Mouse (Mus musculus) ES-Bruce4 (cell line): Measurements from ENCODE around the gene Fam198a. TPM values are rescaled to one million over a fixed set of nuclear protein-coding genes. Genes with fewer than 3 reads are reported as not detected.
A peak's percentile ranks its signal among the peaks of the same experiment; 100 is the strongest.

ENCODE experiments used
- H3K27ac ChIP-seq: 2 replicates; pipeline ENCODE4 v1.5.1; 2012; ENCODE audit warnings: low read length, inconsistent platforms; ENCODE audit not compliant: insufficient read depth
- H3K27me3 ChIP-seq: 2 replicates; pipeline ENCODE4 v1.6.1; 2012; ENCODE audit warnings: mild to moderate bottlenecking, low read length, inconsistent platforms; ENCODE audit not compliant: control insufficient read depth, poor library complexity, insufficient read depth, severe bottlenecking
- H3K36me3 ChIP-seq: 2 replicates; pipeline ENCODE4 v1.6.1; 2012; ENCODE audit warnings: inconsistent platforms, mild to moderate bottlenecking, low read length, moderate library complexity; ENCODE audit not compliant: control insufficient read depth, poor library complexity, insufficient read depth, severe bottlenecking
- H3K4me1 ChIP-seq: one replicate; pipeline ENCODE4 v1.8.1; 2011; ENCODE audit warnings: low read length; ENCODE audit not compliant: control insufficient read depth, insufficient read depth
- H3K4me3 ChIP-seq: 2 replicates; pipeline ENCODE4 v1.5.1; 2011; ENCODE audit warnings: low read depth, mild to moderate bottlenecking, low read length
- H3K9ac ChIP-seq: 2 replicates; pipeline ENCODE4 v1.6.1; 2012; ENCODE audit warnings: low read depth, mild to moderate bottlenecking, inconsistent platforms; ENCODE audit not compliant: poor library complexity, severe bottlenecking
- H3K9me3 ChIP-seq: replicated peaks from 2 replicates; pipeline ENCODE4 v1.6.1; 2012; ENCODE audit warnings: mild to moderate bottlenecking, low read length, inconsistent platforms; ENCODE audit not compliant: control insufficient read depth, poor library complexity, insufficient read depth, severe bottlenecking
- CTCF ChIP-seq: IDR thresholded peaks from one replicate; pipeline ENCODE4 v1.8.1; 2011; ENCODE audit warnings: low read depth, low read length
- EP300 ChIP-seq: IDR thresholded peaks from 2 replicates; pipeline ENCODE4 v1.6.1; 2011; ENCODE audit warnings: low read depth, low read length; ENCODE audit not compliant: insufficient read depth
- POLR2A ChIP-seq: IDR thresholded peaks from one replicate; pipeline ENCODE4 v1.8.1; 2011; ENCODE audit warnings: low read length; ENCODE audit not compliant: insufficient read depth
- polyA plus RNA-seq: library from polyadenylated mRNA; stranded (reverse); fragments of >200 nt; gene quantifications from 2 replicates; pipeline ENCODE4 v1.2.4, GENCODE M21; 2011; ENCODE audit warnings: low read depth; ENCODE audit not compliant: missing spikeins, insufficient read depth, insufficient read length

The Fam198a gene
- polyA plus RNA-seq, 1 experiment, result not detected

GRCm38 (mm10) chr9:121981466-121982105 is 30.8 kb downstream of the Fam198a start:
- H3K36me3 ChIP-seq, result no peaks in the 10 kb centered on the region
- no peak overlapping the region for H3K27ac ChIP-seq
- H3K9me3 ChIP-seq, result no peaks in the 10 kb centered on the region
- no peaks in the 10 kb centered on the region for H3K4me1 ChIP-seq
- H3K4me3 ChIP-seq, result no peak overlapping the region
- H3K9ac ChIP-seq, result no peak overlapping the region
- H3K27me3 ChIP-seq, result no peaks in the 10 kb centered on the region
- TF ChIP-seq CTCF (no peak), EP300 (no peak), POLR2A (no peak)

DNA sequence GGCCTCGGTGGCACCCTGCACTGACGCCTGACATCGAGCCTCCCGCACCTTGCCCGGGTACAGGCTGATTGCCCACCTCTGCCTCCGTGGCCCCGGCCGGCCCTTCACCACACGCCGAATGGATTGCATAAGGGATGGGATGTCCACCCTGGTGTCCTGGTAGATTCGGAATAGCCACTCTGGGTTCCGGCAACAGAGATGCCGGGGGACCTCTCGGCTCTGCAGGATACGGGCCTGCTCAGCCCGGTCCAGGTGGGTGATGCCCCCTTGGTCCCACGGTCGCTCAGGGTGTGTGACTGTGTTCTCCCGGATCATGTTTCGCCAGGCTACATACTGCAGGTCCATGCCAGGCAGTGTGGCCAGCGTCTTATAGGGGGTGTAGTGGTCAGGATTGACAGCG is 31.4 kb downstream of the Fam198a start:
- no peak overlapping the region for H3K9ac ChIP-seq
- H3K36me3 ChIP-seq, result no peaks in the 10 kb centered on the region
- TF ChIP-seq POLR2A (no peak), CTCF (no peak), EP300 (no peak)
- no peak overlapping the region for H3K27ac ChIP-seq
- no peaks in the 10 kb centered on the region for H3K4me1 ChIP-seq
- H3K4me3 ChIP-seq, result no peak overlapping the region
- H3K9me3 ChIP-seq, result no peaks in the 10 kb centered on the region
- H3K27me3 ChIP-seq, result no peaks in the 10 kb centered on the region

- H3K27me3 ChIP-seq, result no peaks in the 10 kb centered on the region
- H3K4me3 ChIP-seq, result no peak overlapping the region
- H3K27ac ChIP-seq, result no peak overlapping the region
- H3K9ac ChIP-seq, result no peak overlapping the region
- no peaks in the 10 kb centered on the region for H3K4me1 ChIP-seq
- H3K36me3 ChIP-seq, result no peaks in the 10 kb centered on the region
- TF ChIP-seq CTCF, result peak; percentile 35
- TF ChIP-seq POLR2A, result no peak
- no peaks in the 10 kb centered on the region for H3K9me3 ChIP-seq
These were observed 31.9 kb downstream of the Fam198a start for GRCm38 (mm10) chr9:121982665-121983064.

DNA sequence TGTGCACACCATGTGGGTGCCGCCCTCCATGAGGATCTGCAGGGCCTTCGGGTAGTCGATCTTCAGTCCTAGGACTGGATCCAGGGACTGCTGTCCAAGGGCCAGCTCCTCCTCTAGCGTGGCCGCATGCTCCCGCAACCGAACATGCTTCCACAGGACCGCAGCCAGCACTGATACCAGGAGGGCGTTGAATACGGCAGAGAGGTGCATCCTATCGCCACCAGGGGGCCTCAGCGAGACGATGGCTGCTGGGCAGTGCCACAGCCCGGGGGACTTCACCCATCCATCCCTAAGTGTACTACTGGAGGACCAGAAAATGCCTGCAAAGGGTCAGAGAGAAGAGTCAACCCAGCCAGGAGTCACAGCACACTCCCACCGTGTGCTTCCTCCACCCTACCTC is 32.7 kb downstream of the Fam198a start:
- Histone ChIP-seq H3K4me1 (no peaks in the 10 kb centered on the region), H3K9ac (no peak overlapping the region), H3K4me3 (no peak overlapping the region), H3K27me3 (no peaks in the 10 kb centered on the region), H3K9me3 (no peaks in the 10 kb centered on the region), H3K27ac (no peak overlapping the region), H3K36me3 (no peaks in the 10 kb centered on the region)
- TF ChIP-seq CTCF (peak; percentile 87), POLR2A (no peak)

- no peak overlapping the region for H3K27ac ChIP-seq
These were observed 34.0 kb downstream of the Fam198a start for GRCm38 (mm10) chr9:121984465-121985461.

DNA sequence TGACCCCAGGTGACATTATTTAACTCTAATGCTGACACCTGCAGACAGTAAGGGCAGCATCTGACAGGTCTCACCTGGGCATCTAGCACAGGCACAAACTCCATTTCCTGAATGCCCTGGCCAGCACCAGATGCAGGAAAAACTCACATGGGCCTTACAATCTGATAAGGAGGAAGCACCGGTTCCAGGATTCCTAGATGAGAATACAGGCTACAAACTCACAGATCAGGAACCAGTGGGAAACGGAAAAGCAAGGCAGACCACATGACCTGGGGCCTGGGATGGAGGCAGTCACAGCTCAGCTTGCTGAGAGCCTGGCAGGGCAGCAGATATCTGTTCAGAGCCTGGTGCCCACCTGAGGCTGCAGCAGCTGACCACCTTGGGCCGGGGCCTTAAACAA is 38.1 kb downstream of the Fam198a start:
- Histone ChIP-seq H3K27ac (no peak overlapping the region), H3K9ac (no peak overlapping the region), H3K4me3 (no peak overlapping the region), H3K4me1 (no peaks in the 10 kb centered on the region), H3K27me3 (no peaks in the 10 kb centered on the region), H3K9me3 (no peaks in the 10 kb centered on the region), H3K36me3 (no peaks in the 10 kb centered on the region)
- TF ChIP-seq POLR2A (no peak), CTCF (no peak), EP300 (no peak)

More at GRCm38 (mm10) chr9:121984465-121985461, 34.0 kb downstream of the Fam198a start:
- H3K27me3 ChIP-seq, result no peaks in the 10 kb centered on the region
- TF ChIP-seq CTCF, result peak; percentile 98
- TF ChIP-seq EP300, result no peak
- TF ChIP-seq POLR2A, result no peak
- H3K36me3 ChIP-seq, result no peaks in the 10 kb centered on the region
- no peak overlapping the region for H3K4me3 ChIP-seq
- no peaks in the 10 kb centered on the region for H3K9me3 ChIP-seq
- H3K4me1 ChIP-seq, result no peaks in the 10 kb centered on the region
- H3K9ac ChIP-seq, result no peak overlapping the region
